Mouse (Mus musculus): ENCODE data around the gene BC052040. TPM values are rescaled to one million over a fixed set of nuclear protein-coding genes. Genes with fewer than 3 reads are reported as not detected.

BC052040 gene
- polyA plus RNA-seq, 1 experiment = 37.9 TPM

- TF ChIP-seq POLR2A (IDR thresholded peaks at IDR 0.05; ENCODE audit: insufficient read depth, low read length) = no peak
- TF ChIP-seq EP300 (IDR thresholded peaks at IDR 0.05; ENCODE audit: insufficient read depth, low read depth, low read length) = no peak
- TF ChIP-seq CTCF (IDR thresholded peaks at IDR 0.05; ENCODE audit: low read depth, low read length) = no peak
- H3K36me3 ChIP-seq (ENCODE audit: control insufficient read depth, insufficient read depth, low read length, poor library complexity, severe bottlenecking) = no peaks in the 10 kb centered on the region
- H3K9me3 ChIP-seq (replicated peaks; ENCODE audit: control insufficient read depth, insufficient read depth, low read length, poor library complexity, severe bottlenecking) = no peaks in the 10 kb centered on the region
- no peak overlapping the region for H3K9ac ChIP-seq (ENCODE audit: low read depth, poor library complexity, severe bottlenecking)
- H3K27ac ChIP-seq (ENCODE audit: insufficient read depth, low read length) = no peak overlapping the region
- H3K4me3 ChIP-seq (ENCODE audit: low read depth, low read length) = no peak overlapping the region
- H3K27me3 ChIP-seq (ENCODE audit: control insufficient read depth, insufficient read depth, low read length, poor library complexity, severe bottlenecking) = no peaks in the 10 kb centered on the region
- H3K4me1 ChIP-seq (ENCODE audit: control insufficient read depth, insufficient read depth, low read length) = peaks cover 2% of the 10 kb centered on the region
Measured at GRCm38 (mm10) chr2:115597017-115597416, 15.5 kb downstream of the BC052040 start.

- Histone ChIP-seq H3K36me3 (ENCODE audit: control insufficient read depth, insufficient read depth, low read length, poor library complexity, severe bottlenecking) (no peaks in the 10 kb centered on the region), H3K27me3 (ENCODE audit: control insufficient read depth, insufficient read depth, low read length, poor library complexity, severe bottlenecking) (no peaks in the 10 kb centered on the region), H3K4me1 (ENCODE audit: control insufficient read depth, insufficient read depth, low read length) (peaks cover 4% of the 10 kb centered on the region), H3K4me3 (ENCODE audit: low read depth, low read length) (no peak overlapping the region), H3K27ac (ENCODE audit: insufficient read depth, low read length) (no peak overlapping the region), H3K9ac (ENCODE audit: low read depth, poor library complexity, severe bottlenecking) (no peak overlapping the region), H3K9me3 (replicated peaks; ENCODE audit: control insufficient read depth, insufficient read depth, low read length, poor library complexity, severe bottlenecking) (no peaks in the 10 kb centered on the region)
- TF ChIP-seq CTCF (IDR thresholded peaks at IDR 0.05; ENCODE audit: low read depth, low read length) = no peak
- TF ChIP-seq EP300 (IDR thresholded peaks at IDR 0.05; ENCODE audit: insufficient read depth, low read depth, low read length) = no peak
- TF ChIP-seq POLR2A (IDR thresholded peaks at IDR 0.05; ENCODE audit: insufficient read depth, low read length) = no peak
Measured at GRCm38 (mm10) chr2:115598266-115598665, 16.8 kb downstream of the BC052040 start.

- H3K9me3 ChIP-seq (replicated peaks; ENCODE audit: control insufficient read depth, insufficient read depth, low read length, poor library complexity, severe bottlenecking) = no peaks in the 10 kb centered on the region
- H3K36me3 ChIP-seq (ENCODE audit: control insufficient read depth, insufficient read depth, low read length, poor library complexity, severe bottlenecking) = no peaks in the 10 kb centered on the region
- H3K27ac ChIP-seq (ENCODE audit: insufficient read depth, low read length) = no peak overlapping the region
- no peak overlapping the region for H3K9ac ChIP-seq (ENCODE audit: low read depth, poor library complexity, severe bottlenecking)
- no peak for TF ChIP-seq CTCF (IDR thresholded peaks at IDR 0.05; ENCODE audit: low read depth, low read length)
- TF ChIP-seq POLR2A (IDR thresholded peaks at IDR 0.05; ENCODE audit: insufficient read depth, low read length) = no peak
- no peak for TF ChIP-seq EP300 (IDR thresholded peaks at IDR 0.05; ENCODE audit: insufficient read depth, low read depth, low read length)
- peaks cover 6% of the 10 kb centered on the region for H3K4me1 ChIP-seq (ENCODE audit: control insufficient read depth, insufficient read depth, low read length)
- H3K4me3 ChIP-seq (ENCODE audit: low read depth, low read length) = no peak overlapping the region
- no peaks in the 10 kb centered on the region for H3K27me3 ChIP-seq (ENCODE audit: control insufficient read depth, insufficient read depth, low read length, poor library complexity, severe bottlenecking)
Measured at GRCm38 (mm10) chr2:115600724-115601123, 19.2 kb downstream of the BC052040 start.

- H3K27ac ChIP-seq (ENCODE audit: insufficient read depth, low read length) = no peak overlapping the region
- H3K4me3 ChIP-seq (ENCODE audit: low read depth, low read length) = no peak overlapping the region
- peaks cover 6% of the 10 kb centered on the region for H3K4me1 ChIP-seq (ENCODE audit: control insufficient read depth, insufficient read depth, low read length)
- no peaks in the 10 kb centered on the region for H3K27me3 ChIP-seq (ENCODE audit: control insufficient read depth, insufficient read depth, low read length, poor library complexity, severe bottlenecking)
- H3K9me3 ChIP-seq (replicated peaks; ENCODE audit: control insufficient read depth, insufficient read depth, low read length, poor library complexity, severe bottlenecking) = no peaks in the 10 kb centered on the region
- no peak for TF ChIP-seq CTCF (IDR thresholded peaks at IDR 0.05; ENCODE audit: low read depth, low read length)
- no peak overlapping the region for H3K9ac ChIP-seq (ENCODE audit: low read depth, poor library complexity, severe bottlenecking)
- H3K36me3 ChIP-seq (ENCODE audit: control insufficient read depth, insufficient read depth, low read length, poor library complexity, severe bottlenecking) = no peaks in the 10 kb centered on the region
Measured at GRCm38 (mm10) chr2:115601280-115601679, 19.8 kb downstream of the BC052040 start.

GRCm38 (mm10) chr2:115602116-115602515, 20.6 kb downstream of the BC052040 start:
- Histone ChIP-seq H3K4me1 (ENCODE audit: control insufficient read depth, insufficient read depth, low read length) (peaks cover 6% of the 10 kb centered on the region), H3K9ac (ENCODE audit: low read depth, poor library complexity, severe bottlenecking) (no peak overlapping the region), H3K27me3 (ENCODE audit: control insufficient read depth, insufficient read depth, low read length, poor library complexity, severe bottlenecking) (no peaks in the 10 kb centered on the region), H3K9me3 (replicated peaks; ENCODE audit: control insufficient read depth, insufficient read depth, low read length, poor library complexity, severe bottlenecking) (no peaks in the 10 kb centered on the region), H3K27ac (ENCODE audit: insufficient read depth, low read length) (no peak overlapping the region), H3K4me3 (ENCODE audit: low read depth, low read length) (no peak overlapping the region), H3K36me3 (ENCODE audit: control insufficient read depth, insufficient read depth, low read length, poor library complexity, severe bottlenecking) (no peaks in the 10 kb centered on the region)
- TF ChIP-seq CTCF (IDR thresholded peaks at IDR 0.05; ENCODE audit: low read depth, low read length) = no peak
- TF ChIP-seq EP300 (IDR thresholded peaks at IDR 0.05; ENCODE audit: insufficient read depth, low read depth, low read length) = no peak
- no peak for TF ChIP-seq POLR2A (IDR thresholded peaks at IDR 0.05; ENCODE audit: insufficient read depth, low read length)

- TF ChIP-seq CTCF (IDR thresholded peaks at IDR 0.05; ENCODE audit: low read depth, low read length) (no peak), EP300 (IDR thresholded peaks at IDR 0.05; ENCODE audit: insufficient read depth, low read depth, low read length) (no peak)
- no peaks in the 10 kb centered on the region for H3K36me3 ChIP-seq (ENCODE audit: control insufficient read depth, insufficient read depth, low read length, poor library complexity, severe bottlenecking)
- H3K4me3 ChIP-seq (ENCODE audit: low read depth, low read length) = no peak overlapping the region
- H3K9ac ChIP-seq (ENCODE audit: low read depth, poor library complexity, severe bottlenecking) = no peak overlapping the region
- H3K4me1 ChIP-seq (ENCODE audit: control insufficient read depth, insufficient read depth, low read length) = peaks cover 4% of the 10 kb centered on the region
- no peaks in the 10 kb centered on the region for H3K27me3 ChIP-seq (ENCODE audit: control insufficient read depth, insufficient read depth, low read length, poor library complexity, severe bottlenecking)
- no peak overlapping the region for H3K27ac ChIP-seq (ENCODE audit: insufficient read depth, low read length)
- H3K9me3 ChIP-seq (replicated peaks; ENCODE audit: control insufficient read depth, insufficient read depth, low read length, poor library complexity, severe bottlenecking) = no peaks in the 10 kb centered on the region
Measured at GRCm38 (mm10) chr2:115604132-115604531, 22.6 kb downstream of the BC052040 start.

Data from ES-Bruce4 (cell line).